Mouse (Mus musculus): ENCODE data around the gene Cd86. TPM values are rescaled to one million over a fixed set of nuclear protein-coding genes. Genes with fewer than 3 reads are reported as not detected.

The Cd86 gene
- polyA plus RNA-seq, 1 experiment = 2.5 TPM

- DNase-seq (ENCODE audit: extremely low spot score in 1 of 2, low spot score in 1 of 2) = no peak
Observed at GRCm38 (mm10) chr16:36613701-36614100, 52.2 kb downstream of the Cd86 start.

GRCm38 (mm10) chr16:36602632-36603031, 63.2 kb downstream of the Cd86 start:
- DNase-seq (ENCODE audit: extremely low spot score in 1 of 2, low spot score in 1 of 2) = no peak

DNA sequence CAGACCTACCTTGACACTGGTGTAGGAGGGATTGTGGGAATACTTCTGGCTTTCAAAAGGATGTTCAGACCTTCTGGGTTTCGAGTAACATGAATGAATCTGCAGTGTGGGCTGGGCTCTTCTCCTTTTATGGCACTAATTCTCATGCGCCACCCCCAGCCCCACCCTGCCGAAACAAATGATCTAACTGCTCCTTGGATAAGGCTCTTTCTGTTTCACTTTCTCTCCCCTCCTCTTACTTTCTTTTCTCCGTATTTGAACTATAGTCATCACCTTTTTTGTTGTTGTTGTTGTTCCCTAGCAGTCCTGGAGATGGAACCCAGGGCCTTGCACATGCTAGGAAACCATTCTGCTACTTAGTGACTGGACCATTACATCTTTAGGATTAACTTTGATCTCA, 67.6 kb downstream of the Cd86 start:
- DNase-seq (ENCODE audit: extremely low spot score in 1 of 2, low spot score in 1 of 2) = no peak

DNA sequence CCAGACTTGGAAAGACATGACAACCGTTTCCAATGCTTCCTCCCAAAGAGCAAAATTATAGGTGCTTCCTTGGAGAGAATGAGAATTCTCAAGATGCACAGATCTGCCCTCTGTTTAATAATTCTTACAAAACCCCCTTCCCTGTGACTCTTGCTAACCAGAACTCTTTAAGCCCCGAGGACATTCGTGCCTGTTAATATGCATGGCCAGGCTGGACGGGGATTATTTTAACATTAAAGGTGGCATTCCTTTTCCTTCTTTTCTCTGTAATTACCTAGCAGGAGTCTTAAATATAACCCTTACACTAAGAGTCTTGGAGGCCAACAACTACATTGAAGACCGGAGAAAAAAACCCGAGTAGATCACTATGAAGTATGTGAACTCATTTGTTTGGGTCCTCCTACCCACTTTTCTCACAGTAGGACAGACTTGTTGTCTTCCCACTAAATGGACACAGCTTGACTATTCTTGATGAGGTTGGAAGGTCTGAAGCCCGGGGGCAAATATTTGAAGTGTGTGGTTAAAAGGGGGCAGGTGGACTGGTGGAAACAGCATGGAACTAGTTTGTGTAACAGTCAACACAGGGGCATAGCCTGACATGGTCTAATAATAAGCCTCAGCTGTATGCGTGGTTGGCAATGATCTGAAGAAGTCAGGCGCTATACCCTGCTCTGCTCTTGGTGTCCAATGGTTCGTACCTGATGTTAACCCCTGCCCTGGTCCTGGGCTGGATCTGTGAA, 69.0 kb downstream of the Cd86 start:
- DNase-seq (ENCODE audit: extremely low spot score in 1 of 2, low spot score in 1 of 2) = no peak

DNA sequence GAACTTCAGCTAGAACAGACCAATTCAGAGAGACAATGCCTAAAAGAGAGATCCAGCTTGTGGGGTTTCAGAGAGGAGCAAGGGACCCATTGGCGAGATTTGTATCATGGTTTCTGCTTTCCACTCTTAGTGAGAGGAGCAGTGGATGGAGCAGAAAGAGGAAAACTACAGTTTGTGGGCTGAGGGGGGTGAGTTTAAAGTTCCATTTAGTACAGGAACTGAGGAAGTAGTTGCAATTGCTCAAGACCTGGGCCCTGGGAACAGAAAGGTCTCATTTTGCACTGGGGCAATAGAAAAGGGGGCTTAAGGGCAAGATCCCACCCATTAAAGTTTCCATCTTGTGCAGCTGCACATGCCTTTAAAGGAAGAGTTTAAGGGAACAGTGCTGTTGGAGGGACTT, 76.0 kb downstream of the Cd86 start:
- DNase-seq (ENCODE audit: extremely low spot score in 1 of 2, low spot score in 1 of 2) = no peak

DNA sequence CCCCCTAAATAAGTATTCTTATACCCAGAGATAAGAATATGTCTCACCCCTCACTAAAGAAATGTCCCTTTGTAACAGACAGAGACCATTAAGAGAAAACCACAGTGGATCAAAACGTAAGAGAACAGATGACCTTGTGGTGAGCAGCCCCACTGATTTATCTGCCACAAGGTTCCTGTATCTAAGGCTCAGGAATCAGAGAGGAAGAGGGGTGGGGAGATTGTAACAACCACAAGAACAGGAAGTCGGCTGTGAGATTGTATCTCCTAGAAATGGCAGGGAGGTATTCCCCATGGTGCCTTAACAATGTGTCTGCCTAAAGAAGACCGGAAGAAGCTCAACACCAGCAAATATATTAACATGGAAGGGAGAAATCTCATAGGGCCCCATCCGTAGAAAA, 77.9 kb downstream of the Cd86 start:
- no peak for DNase-seq (ENCODE audit: extremely low spot score in 1 of 2, low spot score in 1 of 2)

GRCm38 (mm10) chr16:36582073-36582472, 83.8 kb downstream of the Cd86 start:
- no peak for DNase-seq (ENCODE audit: extremely low spot score in 1 of 2, low spot score in 1 of 2)

DNA sequence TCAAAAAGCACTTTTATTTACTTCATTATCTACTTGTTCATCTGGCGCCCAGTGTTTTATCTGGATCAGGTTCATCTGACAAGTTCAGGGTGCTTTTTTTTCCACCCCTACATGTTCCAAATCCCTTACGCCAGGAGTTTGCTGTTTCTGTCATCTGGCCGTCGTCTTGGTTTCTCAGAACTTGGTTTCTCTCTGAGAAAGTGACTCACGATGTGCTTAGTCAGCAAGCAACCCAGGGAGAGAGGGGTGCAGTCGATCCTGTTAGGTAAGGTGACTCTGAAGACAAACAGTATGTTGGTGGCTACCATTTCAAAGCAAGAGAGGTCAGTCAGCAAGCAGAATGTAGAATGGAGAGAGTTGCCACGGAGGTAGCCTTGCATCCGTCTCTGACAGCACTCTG, 93.9 kb downstream of the Cd86 start:
- DNase-seq (ENCODE audit: extremely low spot score in 1 of 2, low spot score in 1 of 2) = peak in 1 of 2 experiments; percentile 5

DNA sequence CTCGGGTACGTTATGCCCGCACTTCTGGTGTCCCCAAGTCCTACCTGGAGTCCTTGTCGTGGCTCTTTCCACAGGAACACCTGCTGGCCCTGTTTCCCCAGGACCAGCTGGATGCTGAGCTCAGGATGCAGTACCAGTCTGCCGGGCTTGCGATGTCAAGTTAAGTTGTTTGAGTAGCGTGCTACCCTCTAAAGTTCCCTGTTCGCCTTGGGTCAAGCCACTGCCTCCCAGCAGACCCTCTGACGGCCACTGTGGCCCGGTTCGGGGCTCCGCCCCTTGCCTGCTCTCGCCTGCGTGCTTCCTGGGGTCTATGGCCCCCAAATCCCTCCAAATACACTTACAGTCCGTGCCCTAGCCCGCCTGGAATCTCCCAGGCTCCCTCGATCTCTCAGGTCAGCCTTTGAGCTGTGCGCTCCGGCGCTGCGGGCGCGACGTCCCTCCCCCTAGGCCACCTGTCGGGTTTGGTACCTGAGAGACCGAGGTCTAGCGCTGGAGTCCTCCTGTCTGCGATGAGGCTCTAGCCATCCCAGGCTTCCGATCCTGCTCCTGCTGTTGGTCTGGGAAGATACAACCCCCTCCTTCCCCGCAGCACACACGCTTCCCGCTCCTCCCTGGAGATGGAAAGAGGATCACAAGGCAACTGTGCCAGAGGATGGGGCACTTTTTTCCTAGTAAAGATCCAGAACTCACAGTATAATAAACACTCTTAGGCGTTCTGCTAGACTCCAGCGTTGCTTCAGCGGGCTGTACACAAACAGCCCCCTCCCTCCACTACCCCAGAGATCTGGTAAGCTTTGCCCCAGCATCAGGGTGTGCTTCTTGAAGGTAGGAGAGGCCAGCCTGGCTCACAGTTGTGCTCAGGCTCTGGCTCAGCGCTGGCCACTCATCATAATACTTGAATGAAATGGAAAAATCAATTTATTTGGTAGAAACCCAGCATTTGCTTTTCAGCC, 104.2 kb downstream of the Cd86 start, which contains the start of gene Casr:
Gene Casr (minus strand): TSS at position 756 of the 953 bp plus-strand sequence.
- no peak for DNase-seq (ENCODE audit: extremely low spot score in 1 of 2, low spot score in 1 of 2)

- DNase-seq (ENCODE audit: extremely low spot score in 1 of 2, low spot score in 1 of 2) = no peak
Observed at GRCm38 (mm10) chr16:36559573-36559972, 106.3 kb downstream of the Cd86 start.

- DNase-seq (ENCODE audit: extremely low spot score in 1 of 2, low spot score in 1 of 2) = no peak
Observed at GRCm38 (mm10) chr16:36555672-36556165, 110.2 kb downstream of the Cd86 start.

Other genes starting within 250 kb of the Cd86 start
- not detected in 2 replicates for gene Stfa3, start 210.7 kb downstream of the Cd86 start, polyA plus RNA-seq (2012; rRNA removed)
- gene Casr, start 103.9 kb downstream of the Cd86 start, polyA plus RNA-seq (2012; rRNA removed) = 0.14 and 0.21 TPM in 2 replicates
- gene Ildr1, start 27.9 kb upstream of the Cd86 start, polyA plus RNA-seq (2012; rRNA removed) = 0.24 and 0.27 TPM in 2 replicates
- 38.5 and 53.1 TPM in 2 replicates for gene Slc15a2, start 118.9 kb upstream of the Cd86 start, polyA plus RNA-seq (2012; rRNA removed)
- 28.9 and 39.5 TPM in 2 replicates for gene Iqcb1, start 162.3 kb upstream of the Cd86 start, polyA plus RNA-seq (2012; rRNA removed)
- gene Eaf2, start 208.9 kb upstream of the Cd86 start, polyA plus RNA-seq (2012; rRNA removed) = 0.53 and 0.78 TPM in 2 replicates
- 52.3 and 52.6 TPM in 2 replicates for gene Golgb1, start 209.1 kb upstream of the Cd86 start, polyA plus RNA-seq (2012; rRNA removed)

Measured in frontal cortex, adult 2 months (tissue).